Mouse (Mus musculus) ovary, postnatal 10 days (tissue): ENCODE measurements around the gene Frat1.

Experiments
- DNase-seq: peaks from one replicate; pipeline ENCODE4 v3.0.0; 2022; ENCODE audit warnings: low spot score

Frat1 gene

GRCm38 (mm10) chr19:41816915-41817314 lies 12.9 kb upstream of the Frat1 start:
- DNase-seq, result no peak

- DNase-seq, result no peak
These were observed 12.4 kb upstream of the Frat1 start for GRCm38 (mm10) chr19:41817325-41817724.

- DNase-seq, result no peak
These were observed 11.0 kb upstream of the Frat1 start for GRCm38 (mm10) chr19:41818749-41819148.

GRCm38 (mm10) chr19:41821436-41821835 lies 8.3 kb upstream of the Frat1 start:
- DNase-seq, result no peak

GRCm38 (mm10) chr19:41822589-41822988 lies 7.2 kb upstream of the Frat1 start:
- no peak for DNase-seq

GRCm38 (mm10) chr19:41824950-41825349 lies 4.8 kb upstream of the Frat1 start:
- DNase-seq, result no peak

GRCm38 (mm10) chr19:41826529-41826928 lies 3.2 kb upstream of the Frat1 start:
- DNase-seq, result no peak

GRCm38 (mm10) chr19:41828941-41829340 lies 829 bp upstream of the Frat1 start:
- no peak for DNase-seq

GRCm38 (mm10) chr19:41830106-41831031 lies 599 bp downstream of the Frat1 start:
- DNase-seq, result no peak

- DNase-seq, result no peak
These were observed 1.4 kb downstream of the Frat1 start for GRCm38 (mm10) chr19:41831101-41831570.

GRCm38 (mm10) chr19:41831718-41832391 lies 2.1 kb downstream of the Frat1 start:
- DNase-seq, result no peak

- DNase-seq, result no peak
These were observed 2.9 kb downstream of the Frat1 start for GRCm38 (mm10) chr19:41832501-41833201.

- DNase-seq, result no peak
These were observed 5.6 kb downstream of the Frat1 start for GRCm38 (mm10) chr19:41835407-41835806.

- no peak for DNase-seq
These were observed 6.0 kb downstream of the Frat1 start for GRCm38 (mm10) chr19:41835816-41836215.

GRCm38 (mm10) chr19:41836719-41837118 lies 6.9 kb downstream of the Frat1 start:
- no peak for DNase-seq

- DNase-seq, result no peak
These were observed 7.6 kb downstream of the Frat1 start for GRCm38 (mm10) chr19:41837194-41837916.

- no peak for DNase-seq
These were observed 8.1 kb downstream of the Frat1 start for GRCm38 (mm10) chr19:41837917-41838261.

GRCm38 (mm10) chr19:41838808-41839207 lies 9.0 kb downstream of the Frat1 start:
- DNase-seq, result no peak

- no peak for DNase-seq
These were observed 9.9 kb downstream of the Frat1 start for GRCm38 (mm10) chr19:41839685-41840084.

- no peak for DNase-seq
These were observed 11.5 kb downstream of the Frat1 start for GRCm38 (mm10) chr19:41841105-41841750.

- DNase-seq, result no peak
These were observed 12.4 kb downstream of the Frat1 start for GRCm38 (mm10) chr19:41842196-41842595.
